Mouse (Mus musculus): ENCODE results near the gene Igfbp6.

Gene Igfbp6

DNA sequence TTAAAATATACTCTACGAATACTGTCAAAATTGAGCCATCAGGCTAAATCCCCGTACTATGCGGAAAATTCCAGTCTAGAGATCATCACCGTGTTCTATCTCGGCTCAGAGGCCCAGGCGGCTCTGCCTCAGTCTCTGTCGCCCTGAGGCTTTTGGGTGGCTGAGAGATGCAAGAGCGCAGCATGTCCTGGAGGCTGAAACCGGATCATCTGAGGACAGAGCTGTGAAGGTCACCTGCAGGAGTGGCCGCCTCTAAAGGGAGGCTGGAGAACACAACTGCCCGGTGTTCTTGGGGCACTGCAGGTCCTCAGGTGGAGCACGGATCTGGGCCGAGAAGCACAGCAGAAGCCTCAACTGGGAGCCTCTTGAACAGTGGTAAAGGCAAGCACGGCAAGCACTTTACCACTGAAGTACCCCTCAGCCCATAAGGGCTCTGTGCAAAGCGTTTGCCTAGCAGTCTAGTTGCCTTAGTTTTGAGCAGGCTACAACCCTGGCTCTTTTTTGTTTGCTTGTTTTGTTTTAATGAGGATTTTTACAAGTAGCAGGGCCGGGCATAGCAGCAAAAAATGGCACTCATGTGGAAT lies 31.7 kb downstream of the Igfbp6 start:
- in situ Hi-C loops (cut with MseI, MboI) = loop anchor here in 1 of 2 experiments (5.0 kb wide), 1 partner anchor 46 kb away; no protein-coding TSS in a partner anchor

DNA sequence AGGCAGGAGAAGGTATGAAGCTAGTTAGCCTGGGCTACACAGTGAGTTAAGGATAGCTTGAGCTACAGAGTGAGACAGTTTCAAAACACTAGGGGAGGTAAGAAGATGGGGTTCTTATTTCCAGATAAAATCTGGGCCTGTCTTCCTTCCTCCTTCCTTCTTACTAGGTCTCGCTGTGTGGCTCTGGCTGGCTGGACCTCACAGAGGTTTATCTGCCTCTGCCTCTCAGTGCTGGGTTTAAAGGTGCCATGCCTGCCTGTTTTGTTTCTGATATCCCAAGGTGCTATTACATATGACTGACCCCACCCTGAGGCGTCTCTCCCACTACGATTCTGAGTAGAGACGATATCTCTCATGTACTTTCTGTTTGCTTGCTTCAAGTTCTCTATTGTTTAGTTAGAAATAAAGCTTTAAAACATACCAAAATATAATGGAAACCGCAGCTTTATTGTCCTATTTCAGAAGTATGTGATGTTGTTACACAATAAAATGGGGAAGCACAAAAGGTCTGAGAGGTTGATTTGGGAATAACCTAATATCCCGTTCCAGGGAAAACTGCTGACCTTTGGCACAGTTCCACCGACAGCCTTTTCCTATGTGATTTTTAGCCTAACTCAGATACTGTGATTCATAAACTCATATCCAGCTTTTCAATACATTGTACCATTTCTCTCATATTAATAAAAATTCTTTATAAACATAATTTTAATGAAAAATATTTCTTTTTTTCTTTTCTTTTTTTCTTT lies 32.6 kb downstream of the Igfbp6 start:
- in situ Hi-C loops (cut with MseI, MboI) = loop anchor here in 1 of 2 experiments (5.0 kb wide), 1 partner anchor 46 kb away; no protein-coding TSS in a partner anchor

DNA sequence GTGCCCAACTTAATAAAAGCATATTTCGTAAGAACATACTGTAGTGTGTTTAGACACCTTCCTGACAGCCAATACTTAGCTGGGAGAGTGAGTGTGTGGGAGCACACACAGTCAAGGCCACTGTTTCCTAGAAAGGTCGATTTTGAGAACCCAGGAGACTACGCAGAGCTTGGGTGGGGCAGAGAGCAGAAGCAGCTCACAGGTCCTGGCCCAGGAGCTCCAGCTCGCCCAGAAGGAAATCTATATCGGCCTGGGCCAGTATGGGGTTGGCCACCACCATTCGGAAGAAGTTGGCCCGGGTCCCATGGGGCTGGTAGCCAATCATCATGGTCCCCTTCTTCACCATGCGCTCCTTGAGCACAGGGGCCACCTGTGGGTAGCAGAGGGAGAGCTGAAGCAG lies 33.3 kb downstream of the Igfbp6 start:
- in situ Hi-C loops (cut with MseI, MboI) = loop anchor here in 1 of 2 experiments (5.0 kb wide), 1 partner anchor 45 kb away; no protein-coding TSS in a partner anchor

DNA sequence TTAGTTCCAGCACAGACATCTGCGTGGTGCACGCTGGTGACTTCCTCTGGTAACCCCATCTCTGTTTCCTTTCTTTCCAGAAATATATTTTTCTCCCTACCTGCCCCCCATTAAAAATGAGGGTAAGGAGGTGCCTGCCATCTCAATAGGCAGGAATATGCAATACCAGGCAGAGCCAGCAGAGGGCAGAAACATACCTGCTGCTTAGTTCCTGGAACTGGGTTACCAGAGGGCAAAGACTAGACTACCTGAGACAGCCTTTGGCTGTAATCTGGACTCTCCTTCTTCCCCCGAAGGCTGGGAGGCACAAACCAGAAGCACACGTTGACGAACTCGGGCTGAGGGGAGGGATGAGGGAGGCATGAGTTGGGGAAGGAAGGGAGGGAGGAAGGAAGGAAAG lies 34.1 kb downstream of the Igfbp6 start:
- in situ Hi-C loops (cut with MseI, MboI) = loop anchor here in 1 of 2 experiments (5.0 kb wide), 1 partner anchor 44 kb away; no protein-coding TSS in a partner anchor

DNA sequence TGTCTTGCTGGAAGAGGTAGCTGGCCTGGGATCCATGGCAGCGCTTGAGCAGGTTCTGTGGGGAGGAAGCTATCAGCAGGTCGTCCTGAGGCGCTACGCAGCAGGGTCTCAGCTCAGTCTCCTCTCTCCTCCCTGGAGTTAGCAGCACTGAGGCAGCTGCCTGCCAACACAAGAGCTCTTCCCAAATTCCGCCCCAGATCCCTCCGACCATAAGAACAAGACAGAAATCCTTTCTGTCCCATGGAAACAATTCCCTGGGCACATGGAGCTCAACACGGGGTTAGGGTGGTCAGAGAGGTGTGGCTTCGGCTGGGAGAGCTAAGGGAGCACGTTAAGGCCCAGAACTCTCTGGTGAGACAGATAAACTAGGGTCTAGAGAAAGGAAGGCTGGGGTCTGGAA lies 34.9 kb downstream of the Igfbp6 start:
- in situ Hi-C loops (cut with MseI, MboI) = loop anchor here in 1 of 2 experiments (5.0 kb wide), 1 partner anchor 43 kb away; no protein-coding TSS in a partner anchor

DNA sequence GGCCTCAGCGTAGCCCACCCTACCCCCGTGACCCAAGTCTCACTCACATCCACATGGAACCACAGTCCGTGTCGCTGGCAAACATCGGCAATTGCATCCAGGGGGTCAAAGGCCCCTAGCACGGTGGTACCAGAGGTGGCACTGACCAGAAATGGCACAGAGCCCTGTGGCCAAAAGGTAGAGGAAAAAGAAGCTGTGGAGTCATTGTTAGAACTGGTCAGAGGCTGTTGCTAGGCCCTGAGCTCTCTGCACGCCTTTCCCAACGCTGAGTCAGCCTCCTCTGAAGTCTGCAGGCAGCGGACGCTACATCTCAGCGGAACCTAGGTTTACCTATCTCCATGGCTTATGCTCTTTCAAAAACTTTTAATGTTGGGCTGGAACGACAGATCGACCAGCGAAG lies 35.8 kb downstream of the Igfbp6 start:
- in situ Hi-C loops (cut with MseI, MboI) = loop anchor here in 1 of 2 experiments (5.0 kb wide), 1 partner anchor 42 kb away; no protein-coding TSS in a partner anchor

DNA sequence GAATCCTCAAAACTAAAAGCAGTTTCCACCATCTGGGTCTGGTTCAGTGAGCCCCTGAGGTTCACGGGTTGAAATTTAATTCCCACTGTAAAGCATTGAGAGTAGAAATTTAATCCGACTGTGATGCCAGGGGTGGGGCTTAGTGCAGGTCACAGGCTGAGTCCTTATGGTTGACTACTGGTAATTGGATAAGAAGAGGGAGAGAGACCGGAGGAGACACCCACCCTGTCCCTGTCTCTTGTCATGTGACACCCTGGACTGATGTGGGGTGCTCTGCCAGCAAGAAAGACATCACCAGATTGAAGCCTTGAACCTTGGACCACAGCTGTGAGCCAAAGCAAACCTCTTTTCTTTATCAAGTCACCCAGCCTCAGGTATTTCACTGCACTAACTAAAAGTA lies 38.9 kb downstream of the Igfbp6 start:
- in situ Hi-C loops (cut with MseI, MboI) = no loop called here

DNA sequence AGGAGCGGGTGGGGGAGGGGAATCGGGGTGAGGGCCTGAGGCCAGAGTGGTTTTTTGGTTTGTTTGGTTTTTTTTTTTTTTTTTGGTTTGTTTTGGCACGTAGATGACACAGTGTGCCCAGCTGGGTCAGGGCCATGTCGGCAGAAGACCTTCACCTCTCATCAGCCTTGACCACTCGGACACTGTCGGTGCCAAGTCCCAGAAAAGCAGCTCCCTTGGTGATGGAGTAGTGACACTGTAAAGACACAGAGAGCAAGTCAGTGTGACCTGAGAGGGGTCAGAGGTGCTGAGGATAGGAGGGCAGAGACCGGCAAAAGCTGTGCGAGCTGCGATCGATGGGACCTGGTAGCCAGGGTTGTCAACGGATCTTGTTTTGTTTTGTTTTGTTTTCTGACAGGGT lies 42.1 kb downstream of the Igfbp6 start:
- in situ Hi-C loops (cut with MseI, MboI) = loop anchor here in 1 of 2 experiments (5.0 kb wide), 1 partner anchor 36 kb away; no protein-coding TSS in a partner anchor

DNA sequence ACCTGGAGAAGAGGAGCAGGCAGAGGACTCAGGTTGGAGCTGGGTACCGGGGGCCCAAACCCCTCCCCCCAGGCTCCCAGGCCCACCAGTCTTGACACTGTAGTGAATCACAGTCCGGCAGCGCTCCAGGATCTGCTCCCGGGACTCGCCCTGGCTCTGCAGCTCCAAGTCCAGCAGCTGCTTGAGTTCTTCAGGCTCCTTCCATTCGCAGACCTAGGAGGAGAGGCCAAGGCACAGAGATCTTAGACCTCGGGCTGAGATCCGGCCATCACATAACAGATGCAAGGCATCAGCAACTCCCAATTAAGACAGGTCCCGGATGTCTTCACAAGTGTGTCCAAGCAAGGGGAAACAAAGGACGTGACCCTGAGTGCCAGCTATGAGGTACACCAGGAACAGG lies 43.9 kb downstream of the Igfbp6 start:
- in situ Hi-C loops (cut with MseI, MboI) = loop anchor here in 1 of 2 experiments (5.0 kb wide), 1 partner anchor 34 kb away; no protein-coding TSS in a partner anchor

DNA sequence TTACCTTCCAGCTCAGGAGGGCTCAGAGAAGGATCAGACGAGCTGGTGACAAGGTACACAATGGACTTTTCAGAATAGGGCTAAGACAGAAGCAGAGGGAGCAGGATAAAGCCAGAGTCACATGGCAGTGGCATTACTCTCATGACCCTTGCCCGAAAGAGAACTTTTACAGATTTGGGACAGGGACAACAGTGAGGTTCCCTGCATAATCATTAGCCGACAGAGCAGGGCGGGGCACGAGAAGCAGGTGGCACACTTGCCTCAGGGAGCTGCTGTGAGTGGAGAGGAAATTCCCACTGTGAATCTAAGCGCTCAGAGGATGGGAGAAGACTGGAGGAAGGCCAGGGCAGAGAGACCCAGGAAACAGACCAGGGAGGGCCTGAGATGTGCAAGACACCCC lies 44.7 kb downstream of the Igfbp6 start:
- in situ Hi-C loops (cut with MseI, MboI) = loop anchor here in 1 of 2 experiments (5.0 kb wide), 1 partner anchor 33 kb away; no protein-coding TSS in a partner anchor

DNA sequence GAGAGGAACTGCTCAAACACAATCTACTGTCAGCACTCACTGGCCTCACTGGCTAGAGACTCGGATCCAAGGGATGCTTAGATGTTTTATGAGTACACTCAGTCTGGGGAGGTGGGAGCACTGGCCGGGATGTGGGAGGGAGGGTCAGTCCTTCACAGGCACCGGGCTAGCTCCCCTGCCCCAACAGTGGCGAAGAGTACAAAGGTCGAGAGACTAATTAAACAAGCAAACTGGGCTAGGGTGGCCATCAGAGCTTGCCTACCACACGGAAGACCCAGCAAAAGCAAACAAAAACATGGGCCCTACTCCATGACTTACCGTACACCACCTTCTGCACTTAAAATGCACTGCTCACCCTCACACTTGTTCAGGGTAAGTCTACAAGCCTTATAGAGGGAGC lies 47.5 kb downstream of the Igfbp6 start:
- in situ Hi-C loops (cut with MseI, MboI) = no loop called here

DNA sequence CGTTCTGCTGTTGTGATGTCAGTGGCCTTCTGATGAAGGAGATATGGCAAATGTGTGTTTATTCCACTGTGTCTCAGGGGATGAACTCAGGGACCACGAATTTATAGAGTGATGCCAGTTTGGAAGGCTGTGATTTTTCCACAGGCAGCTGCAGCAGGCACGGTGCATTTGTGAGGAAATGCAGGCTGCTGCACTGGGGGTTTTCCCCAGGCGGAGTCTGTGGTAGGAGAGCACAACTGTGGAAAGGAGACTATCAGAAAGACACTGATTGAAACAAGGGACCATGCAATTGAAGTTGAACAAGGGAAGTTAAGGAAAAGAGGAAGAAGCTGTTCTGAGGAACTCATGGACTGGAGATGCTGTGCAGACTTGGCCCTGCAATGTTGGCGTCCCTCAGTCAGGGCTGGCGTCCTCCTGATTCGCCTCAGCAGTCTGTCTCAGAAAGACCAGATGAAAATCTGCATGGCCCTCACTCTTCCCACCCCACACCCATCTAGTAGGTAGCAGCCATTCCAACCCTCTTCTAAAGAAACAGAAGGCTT lies 48.2 kb downstream of the Igfbp6 start:
- in situ Hi-C loops (cut with MseI, MboI) = no loop called here

DNA sequence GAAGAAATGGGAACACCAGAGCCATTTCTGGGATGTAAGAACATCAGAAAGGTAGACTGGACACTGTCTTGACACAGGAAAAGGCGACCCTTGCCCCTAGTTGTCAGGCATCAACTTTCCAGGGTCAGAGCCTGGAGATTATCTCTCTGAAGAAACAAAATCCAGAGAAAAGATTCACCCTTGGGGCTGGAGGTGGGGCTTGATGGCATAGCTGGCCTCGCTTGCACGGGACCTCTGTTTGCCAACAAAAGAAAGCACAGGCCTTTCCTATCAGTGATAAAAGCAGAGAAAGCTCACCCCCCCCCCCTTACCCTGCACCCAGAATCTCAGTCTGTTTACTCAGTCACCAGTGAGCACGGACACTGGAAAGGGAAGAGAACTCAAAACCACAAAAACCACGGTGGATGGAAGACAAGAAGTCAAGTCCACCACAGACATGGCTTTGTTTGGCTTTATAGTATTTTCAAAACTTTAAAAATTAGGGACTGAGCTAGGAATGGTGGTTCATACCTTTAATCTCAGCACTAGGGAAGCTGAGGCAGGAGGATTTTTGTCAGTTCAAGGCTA lies 48.7 kb downstream of the Igfbp6 start:
- in situ Hi-C loops (cut with MseI, MboI) = no loop called here

DNA sequence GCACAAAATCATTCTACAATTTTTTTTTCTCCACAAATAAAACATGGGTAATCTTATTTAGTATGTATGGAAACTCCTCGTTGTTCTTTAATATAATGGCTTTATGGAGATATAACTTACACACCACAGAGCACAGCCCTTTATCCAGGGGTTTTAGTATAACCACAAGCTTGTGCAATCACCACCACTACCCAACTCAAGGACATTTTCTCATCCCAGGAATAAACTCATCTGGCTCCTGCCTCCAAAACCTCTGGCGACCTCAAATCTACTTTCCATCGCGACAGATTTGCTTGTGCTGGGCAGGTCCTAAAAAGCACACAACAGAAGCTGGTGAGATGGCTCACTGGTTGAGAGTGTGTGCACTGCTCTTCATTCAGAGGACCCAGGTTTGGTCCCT lies 49.5 kb downstream of the Igfbp6 start:
- in situ Hi-C loops (cut with MseI, MboI) = no loop called here

DNA sequence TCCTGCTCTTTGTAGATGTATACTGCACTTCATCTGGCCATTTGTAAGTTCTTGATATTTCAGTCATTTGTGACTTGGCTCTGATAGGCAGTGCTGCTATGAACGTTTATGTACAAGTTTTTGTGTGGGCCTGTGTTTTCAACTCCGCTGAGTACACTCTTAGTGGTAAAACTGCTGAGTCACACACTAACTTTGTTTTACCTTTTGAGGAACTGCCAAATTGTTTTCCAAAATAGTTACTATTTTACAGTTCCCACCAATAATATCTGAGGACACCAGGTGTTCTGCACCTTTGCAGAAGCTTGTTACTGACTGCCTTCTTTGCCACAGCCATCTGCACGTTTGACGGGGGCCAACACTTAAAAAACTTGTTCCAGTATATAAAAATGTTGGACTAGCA lies 50.3 kb downstream of the Igfbp6 start:
- in situ Hi-C loops (cut with MseI, MboI) = no loop called here

DNA sequence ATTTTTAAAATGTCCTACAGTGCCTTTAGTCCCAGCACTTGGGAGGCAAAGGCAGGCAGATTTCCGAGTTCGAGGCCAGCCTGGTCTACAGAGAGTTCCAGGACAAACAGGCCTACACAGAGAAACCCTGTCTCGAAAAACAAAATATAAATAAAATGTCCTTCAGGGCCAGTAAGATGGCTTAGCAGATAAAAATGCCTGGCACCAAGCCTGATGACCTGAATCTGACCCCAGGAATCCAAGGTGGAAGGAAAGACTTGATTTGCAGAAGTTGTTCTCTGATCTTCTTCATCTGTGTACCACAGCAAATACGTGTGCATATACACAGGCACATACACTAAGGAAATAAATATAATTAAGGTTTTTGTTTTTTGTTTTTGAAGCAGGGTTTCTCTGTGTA lies 51.2 kb downstream of the Igfbp6 start:
- in situ Hi-C loops (cut with MseI, MboI) = no loop called here

DNA sequence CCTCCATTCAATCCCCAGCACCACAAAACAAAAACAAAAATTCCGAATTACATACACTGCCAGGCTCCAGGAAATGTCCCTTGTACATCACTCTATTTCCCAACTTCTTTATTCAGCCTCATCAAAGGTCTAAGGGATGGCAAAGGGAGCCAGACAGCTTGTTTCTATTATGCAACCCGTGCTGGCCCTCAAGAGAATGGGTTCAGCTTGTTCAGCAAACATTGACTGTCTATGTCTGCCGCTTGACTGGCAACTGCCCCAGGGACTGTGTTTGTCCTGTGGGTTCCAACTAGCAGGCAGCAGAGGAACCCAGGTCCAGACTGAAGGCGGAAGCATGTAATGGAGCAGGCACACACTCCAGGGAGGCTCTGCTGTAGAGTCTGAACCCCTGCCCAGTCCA lies 54.7 kb downstream of the Igfbp6 start:
- in situ Hi-C loops (cut with MseI, MboI) = no loop called here

Data from mouse trophoblast stem cell (cell line).